Mouse (Mus musculus) lung, postnatal 10 days (tissue): ENCODE results near the gene Capg.

Experiments used
- DNase-seq: peaks from one replicate; pipeline ENCODE4 v3.0.0; 2021

The Capg gene

DNA sequence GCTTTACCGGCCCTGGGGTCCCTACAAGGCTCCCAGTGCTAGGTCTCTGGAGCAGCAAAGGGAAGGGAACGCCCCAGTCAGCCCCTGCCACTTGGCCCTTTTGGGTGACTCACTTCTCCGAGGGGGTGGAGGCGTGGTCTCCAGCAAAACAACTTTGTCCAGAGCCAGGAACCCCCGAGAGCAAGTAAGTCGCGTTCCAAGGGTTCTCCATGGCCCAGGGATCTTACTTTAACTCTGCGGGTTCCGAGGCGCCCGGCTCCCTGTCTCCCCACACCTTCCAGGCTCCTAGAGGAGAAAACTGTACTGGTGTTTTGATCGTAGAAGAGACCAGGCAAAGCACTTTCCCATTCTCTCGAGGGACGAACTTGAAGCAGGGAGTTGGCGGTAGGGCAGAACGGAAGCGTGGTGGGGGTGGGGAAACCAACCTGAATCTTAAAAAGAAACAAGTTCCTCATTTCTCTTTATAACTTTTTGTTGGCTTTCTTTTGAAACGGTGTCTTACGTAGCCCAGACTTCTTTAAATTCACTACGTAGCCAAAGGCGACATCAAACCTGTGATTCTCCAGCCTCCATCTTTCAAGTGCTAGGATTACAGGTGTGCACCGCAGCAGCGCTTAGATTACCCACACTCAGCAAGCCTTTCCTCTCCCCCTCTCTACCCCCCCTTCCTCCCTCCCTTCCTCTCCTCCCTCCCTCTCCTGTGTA lies at the start of gene Capg:
Capg (plus strand) TSS at position 109 of the 705 bp plus-strand sequence.
- peak; percentile 83 for DNase-seq

DNA sequence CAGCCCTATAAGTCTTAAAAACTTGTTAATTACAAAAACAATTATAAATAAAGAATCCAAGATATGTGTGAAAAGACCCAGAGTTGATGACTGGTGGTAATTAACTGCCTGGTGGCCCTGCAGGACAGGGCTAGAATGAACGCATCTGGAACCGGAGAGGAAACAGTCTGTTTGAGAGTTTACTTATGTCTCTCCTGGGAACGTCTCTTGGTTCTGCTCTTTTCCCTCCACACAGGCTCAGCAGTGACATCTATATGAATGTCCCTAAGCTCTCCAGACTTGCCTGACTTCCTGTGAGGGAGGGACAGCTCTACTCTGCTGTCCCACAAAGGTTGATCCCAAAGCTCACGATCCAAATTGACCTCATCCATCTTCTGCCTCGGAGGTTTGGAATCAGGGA lies 45.2 kb upstream of the Capg start:
- no peak for DNase-seq

- DNase-seq: no peak
Measured at GRCm38 (mm10) chr6:72503309-72503708, 40.9 kb upstream of the Capg start.

DNA sequence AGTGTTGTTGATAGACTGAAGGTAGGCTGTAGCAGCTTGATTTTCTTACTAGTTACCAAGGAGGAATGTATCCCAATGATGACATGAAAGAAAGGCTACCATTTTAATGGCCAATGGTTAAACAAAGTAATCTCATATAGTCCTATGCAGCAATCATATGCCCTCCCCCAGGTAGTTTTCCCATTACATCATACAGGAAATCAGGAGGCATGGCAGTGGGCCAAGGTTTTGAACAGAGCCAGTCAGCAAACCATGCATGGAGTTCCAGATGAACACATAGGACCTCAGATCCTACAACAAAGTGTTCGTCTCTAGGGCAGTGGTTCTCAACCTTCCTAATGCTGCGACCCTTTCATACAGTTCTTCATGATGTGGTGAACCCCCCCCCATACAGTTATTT lies 40.3 kb upstream of the Capg start:
- DNase-seq: peak; percentile 69

DNA sequence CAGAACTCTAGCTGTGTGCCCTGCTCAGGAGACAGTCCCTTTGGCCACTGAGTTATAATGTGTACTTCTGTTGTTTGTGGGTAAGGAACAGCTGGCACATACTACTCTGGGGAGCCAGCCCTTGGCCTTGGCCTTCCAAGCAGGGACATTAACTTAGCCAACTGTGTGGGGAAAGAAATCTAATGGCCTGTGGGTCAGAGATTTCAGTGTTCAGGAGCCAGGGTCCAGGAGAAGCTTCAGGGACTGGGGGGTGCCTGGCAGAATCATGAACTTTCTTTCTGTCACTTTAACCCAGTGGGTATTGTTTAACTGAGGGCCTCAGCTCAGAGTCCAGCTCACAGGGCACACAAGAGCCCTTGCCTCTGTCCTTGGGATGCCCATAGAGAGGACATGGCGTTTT lies 38.1 kb upstream of the Capg start:
- no peak for DNase-seq

GRCm38 (mm10) chr6:72508596-72508995 lies 35.6 kb upstream of the Capg start:
- DNase-seq: no peak

GRCm38 (mm10) chr6:72509872-72510435 lies 34.2 kb upstream of the Capg start:
- no peak for DNase-seq

DNA sequence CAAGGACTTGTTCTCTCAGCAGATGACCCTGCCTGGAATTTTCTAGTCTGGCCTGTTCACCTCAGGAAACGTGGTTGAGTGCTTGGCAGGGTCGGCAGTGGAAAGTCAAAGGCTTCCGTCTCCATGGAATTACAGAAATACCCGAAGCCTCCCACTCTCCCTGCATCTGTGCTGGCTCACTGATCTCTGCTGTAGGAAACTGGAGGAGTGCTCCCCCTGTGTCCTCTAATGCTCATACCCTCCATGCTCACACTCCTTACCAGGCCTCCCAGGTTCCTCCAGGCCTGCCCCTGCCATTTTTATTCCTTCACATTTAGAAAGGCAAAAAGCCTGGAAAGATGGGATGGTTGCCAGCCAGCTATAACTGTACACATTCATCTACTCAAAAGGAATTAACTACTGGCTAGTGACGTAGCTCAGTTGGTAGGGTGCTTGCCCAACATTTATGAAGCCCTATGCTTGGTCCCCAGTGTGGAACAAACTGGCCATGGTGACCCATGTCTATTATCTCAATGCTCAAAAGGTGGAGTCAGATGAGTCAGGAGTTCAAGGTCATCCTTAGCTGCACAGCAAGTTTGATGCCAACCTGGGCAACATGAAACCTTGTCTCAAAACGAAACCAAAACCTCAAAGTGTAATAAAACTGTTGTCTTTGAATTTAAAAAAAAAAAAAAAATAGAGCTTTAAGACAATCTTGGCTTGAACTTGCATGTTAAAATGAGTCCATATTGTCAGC lies 33.3 kb upstream of the Capg start:
- DNase-seq: no peak

DNA sequence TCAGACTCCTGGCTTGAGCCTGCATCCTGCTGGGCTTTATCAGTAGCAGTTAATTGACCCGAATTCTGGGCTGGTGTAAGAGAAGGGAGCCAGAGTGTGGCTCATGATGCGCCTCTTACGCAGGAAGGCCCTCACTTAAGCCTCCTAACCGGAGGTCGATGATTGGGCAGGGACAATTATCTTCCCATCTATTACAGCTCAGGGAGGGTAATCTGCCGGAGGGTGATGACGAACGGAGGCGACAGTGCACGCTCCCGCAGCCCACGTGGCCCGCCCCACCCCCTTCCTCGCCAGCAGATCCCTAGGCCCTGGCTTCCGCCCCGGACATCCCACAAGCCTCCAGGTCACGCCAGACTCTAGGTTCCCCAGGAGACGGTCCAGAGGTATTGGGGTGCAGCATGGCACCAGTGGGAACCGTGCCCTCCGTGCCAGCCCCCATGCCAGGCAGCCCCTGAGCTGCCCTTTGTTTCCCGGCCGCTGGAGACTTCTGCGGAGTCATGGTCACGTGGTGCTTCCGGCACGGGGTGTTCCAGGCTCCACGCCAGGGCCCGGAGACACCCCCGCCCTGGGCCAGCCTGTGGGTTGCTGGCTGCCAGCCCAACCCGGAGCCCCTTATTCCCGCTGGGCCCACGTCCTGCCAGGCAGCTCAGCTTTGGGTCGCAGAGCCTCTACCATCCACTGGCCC lies 31.7 kb upstream of the Capg start:
- peak; percentile 91 for DNase-seq

DNA sequence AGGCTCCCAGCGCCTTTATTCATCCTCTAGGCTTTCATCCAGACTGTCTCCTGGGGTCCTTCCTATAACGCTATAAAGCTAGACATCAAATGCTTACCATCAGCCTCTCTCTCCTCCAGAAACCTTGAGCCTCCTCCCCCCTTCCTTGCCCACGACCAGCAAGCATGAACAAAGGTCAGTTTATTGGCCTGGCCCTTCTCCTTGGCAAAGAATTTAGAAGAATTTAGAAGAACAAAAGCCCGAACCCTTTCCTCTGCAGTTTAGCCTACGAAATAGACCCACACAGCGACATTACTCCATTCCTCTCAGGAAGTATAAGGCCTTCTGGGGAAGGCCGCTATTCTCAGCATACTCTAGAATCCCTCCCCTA lies 31.1 kb upstream of the Capg start:
- DNase-seq: no peak

- DNase-seq: no peak
Measured at GRCm38 (mm10) chr6:72515644-72516043, 28.5 kb upstream of the Capg start.

GRCm38 (mm10) chr6:72518842-72519241 lies 25.3 kb upstream of the Capg start:
- no peak for DNase-seq

DNA sequence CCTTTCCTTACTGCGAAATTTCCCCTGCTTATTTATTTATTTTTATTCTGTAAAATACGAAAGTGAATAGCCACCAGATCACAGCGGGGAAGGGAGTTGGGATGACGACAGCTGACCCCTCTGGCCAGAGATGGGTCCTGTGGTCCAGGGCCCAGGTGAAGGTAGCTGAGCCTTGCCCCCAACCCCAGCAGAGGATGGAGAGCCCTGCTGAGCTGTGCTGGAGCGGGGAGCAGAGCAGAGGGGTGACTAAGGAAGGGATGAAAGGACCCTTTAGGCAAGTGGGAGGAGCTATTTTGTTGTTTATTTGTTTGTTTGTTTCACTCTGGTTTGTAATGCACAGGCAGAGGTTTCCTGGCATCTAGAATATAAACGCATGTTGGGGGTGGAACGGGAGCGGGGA lies 24.9 kb upstream of the Capg start:
- no peak for DNase-seq

- peak; percentile 64 for DNase-seq
Measured at GRCm38 (mm10) chr6:72519892-72520663, 24.1 kb upstream of the Capg start.

GRCm38 (mm10) chr6:72520904-72521303 lies 23.3 kb upstream of the Capg start:
- DNase-seq: no peak

- DNase-seq: no peak
Measured at GRCm38 (mm10) chr6:72521607-72522006, 22.6 kb upstream of the Capg start, which contains the start of gene Sh2d6. Gene Sh2d6 (minus strand): TSS chr6:72521707.

- DNase-seq: no peak
Measured at GRCm38 (mm10) chr6:72522288-72522687, 21.9 kb upstream of the Capg start.

- DNase-seq: no peak
Measured at GRCm38 (mm10) chr6:72523222-72523621, 21.0 kb upstream of the Capg start.

DNA sequence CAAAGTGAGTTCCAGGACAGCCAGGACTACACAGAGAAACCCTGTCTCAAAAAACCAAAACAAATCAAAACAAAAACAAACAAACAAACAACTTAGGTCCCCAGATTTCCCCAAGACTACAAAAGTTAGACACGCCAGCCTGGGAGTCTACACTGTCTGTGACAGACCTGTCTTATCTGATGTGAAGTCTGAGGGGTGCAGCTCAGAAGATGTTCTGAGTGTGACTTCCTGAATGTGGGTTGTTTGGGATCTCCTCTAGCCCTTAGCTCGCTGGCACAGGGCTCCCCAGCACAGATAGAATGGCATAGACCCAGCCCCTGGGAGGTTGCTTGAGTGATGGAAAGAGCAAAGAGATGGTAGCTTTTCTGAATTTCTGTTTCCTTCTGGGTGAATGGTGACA lies 20.0 kb upstream of the Capg start:
- DNase-seq: no peak

GRCm38 (mm10) chr6:72527070-72527469 lies 17.1 kb upstream of the Capg start:
- no peak for DNase-seq

GRCm38 (mm10) chr6:72528410-72529151 lies 15.6 kb upstream of the Capg start:
- no peak for DNase-seq

DNA sequence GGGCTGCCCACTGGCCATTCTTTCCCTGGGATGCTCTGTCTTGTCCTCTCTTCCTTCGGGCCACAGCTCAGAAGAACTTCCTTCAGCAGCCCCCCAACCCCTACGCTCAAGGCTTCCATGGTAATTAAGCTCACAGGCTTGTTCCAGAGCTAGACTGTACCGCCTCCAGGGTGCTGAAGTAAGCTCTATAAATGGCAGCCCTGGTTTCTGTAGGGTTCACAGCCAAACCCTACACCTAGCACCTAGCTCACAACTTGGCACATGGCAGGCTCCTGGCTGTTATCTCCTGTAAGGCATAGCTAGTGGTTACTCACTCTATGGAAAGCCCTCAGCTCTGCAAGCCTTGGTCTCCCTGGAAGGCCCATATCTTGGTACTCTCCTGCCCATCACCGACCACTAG lies 11.6 kb upstream of the Capg start:
- no peak for DNase-seq
